Mouse (Mus musculus) right cerebral cortex, postnatal 4 days (tissue): ENCODE results near the gene Daw1.

Experiments
- DNase-seq: peaks from one replicate; pipeline ENCODE4 v3.0.0-alpha.2; 2022

The Daw1 gene

GRCm38 (mm10) chr1:83159603-83160002 is at the start of gene Daw1:
TSS of gene Daw1 (plus strand) at chr1:83159752.
- peak; percentile 85 for DNase-seq

GRCm38 (mm10) chr1:83110992-83111391 is 48.6 kb upstream of the Daw1 start:
- no peak for DNase-seq

- DNase-seq: no peak
These were observed 47.8 kb upstream of the Daw1 start for GRCm38 (mm10) chr1:83111726-83112125.

DNA sequence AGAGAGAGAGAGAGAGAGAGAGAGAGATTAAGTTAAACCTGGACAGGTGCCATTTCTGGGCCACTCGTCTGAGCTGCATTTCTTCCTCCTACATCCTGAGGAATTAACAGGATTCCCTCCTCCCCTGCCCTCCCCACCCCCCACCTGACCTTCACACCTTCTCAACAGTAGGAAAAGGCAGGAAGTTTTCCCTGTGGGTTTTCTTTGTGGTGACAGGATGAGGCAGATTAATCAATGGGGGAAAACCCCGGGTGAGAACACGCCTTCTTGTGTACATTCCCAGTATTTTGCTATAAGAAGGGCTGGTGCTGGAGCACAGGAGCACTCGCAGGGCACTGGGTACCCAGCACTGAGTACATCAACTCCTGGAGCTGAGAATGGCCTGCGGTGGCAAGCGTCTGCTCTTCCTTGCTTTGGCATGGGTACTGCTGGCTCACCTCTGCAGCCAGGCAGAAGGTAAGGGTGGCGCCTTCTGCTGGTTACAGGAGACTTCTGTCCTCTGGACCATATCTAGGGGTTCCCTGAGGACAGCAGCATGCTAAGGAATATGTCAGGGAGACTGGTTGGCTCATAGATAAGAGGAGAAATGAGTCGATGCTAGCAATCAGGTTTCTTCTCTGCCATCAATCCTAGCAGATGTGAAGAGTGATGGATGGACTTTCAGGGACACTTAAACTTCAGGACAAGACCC is 43.0 kb upstream of the Daw1 start, which contains the start of gene Ccl20:
Gene Ccl20, plus strand, starts transcription at position 320 of the 691 bp plus-strand sequence.
- DNase-seq: no peak

DNA sequence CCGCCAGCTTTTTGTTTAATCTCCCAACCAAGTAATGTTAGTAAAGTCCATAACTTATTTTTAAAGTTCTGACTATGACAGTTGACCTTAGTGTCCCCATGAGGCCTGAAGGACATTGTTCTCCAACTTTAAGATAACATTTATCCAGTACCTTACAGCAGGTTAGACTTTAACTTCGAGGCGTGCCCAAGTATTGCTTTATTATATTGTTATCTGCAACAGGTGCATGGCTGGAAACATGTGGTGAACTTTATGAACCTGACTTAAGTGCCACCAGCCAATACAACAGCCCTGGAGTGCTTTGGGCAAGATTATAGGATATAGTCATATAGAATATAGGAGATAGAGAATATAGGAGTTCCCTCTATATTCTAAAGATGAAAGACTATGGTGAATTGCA is 42.3 kb upstream of the Daw1 start:
- DNase-seq: no peak

GRCm38 (mm10) chr1:83117661-83118060 is 41.9 kb upstream of the Daw1 start:
- no peak for DNase-seq

GRCm38 (mm10) chr1:83119903-83120302 is 39.6 kb upstream of the Daw1 start:
- DNase-seq: no peak

- DNase-seq: no peak
These were observed 39.2 kb upstream of the Daw1 start for GRCm38 (mm10) chr1:83120312-83120711.

DNA sequence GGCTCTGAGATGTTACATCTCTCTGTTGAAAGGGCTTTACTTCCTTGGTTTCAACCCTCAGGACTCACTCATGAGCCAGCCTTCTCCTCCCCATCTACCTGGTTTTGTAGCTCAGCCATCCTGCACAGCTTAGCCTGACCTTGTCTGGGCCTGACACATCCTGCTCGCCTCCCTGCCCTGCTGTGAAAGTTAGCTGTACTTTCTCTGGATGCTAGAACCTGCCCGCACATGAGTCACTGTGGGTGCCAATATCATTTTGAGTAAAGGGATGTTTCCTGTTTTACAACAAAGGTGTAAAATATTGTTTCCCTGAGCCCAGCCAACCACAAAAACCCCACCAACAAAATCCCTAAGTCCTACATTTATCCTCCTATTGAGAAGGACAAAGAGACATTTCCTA is 36.4 kb upstream of the Daw1 start:
- DNase-seq: no peak

GRCm38 (mm10) chr1:83135829-83136228 is 23.7 kb upstream of the Daw1 start:
- DNase-seq: no peak

DNA sequence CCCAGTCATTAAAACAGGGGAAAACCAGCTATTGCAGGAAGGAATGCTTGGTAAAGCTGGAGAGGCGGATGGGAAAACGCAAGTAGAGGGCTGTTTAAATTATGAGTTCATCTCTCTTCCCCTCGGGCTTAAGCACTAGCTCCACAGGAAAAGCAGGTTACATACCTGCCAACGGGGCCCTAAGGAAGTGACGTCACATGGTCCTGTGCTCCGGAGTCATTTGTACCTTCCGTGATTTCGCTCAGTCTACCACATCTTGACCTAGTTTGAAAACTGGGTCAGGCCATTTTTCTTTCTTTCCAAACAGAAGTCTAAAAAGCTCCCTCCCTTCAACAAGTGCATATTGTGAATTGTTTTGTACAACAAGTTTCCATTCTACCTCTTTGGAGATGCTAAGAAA is 21.7 kb upstream of the Daw1 start:
- no peak for DNase-seq

- no peak for DNase-seq
These were observed 20.8 kb upstream of the Daw1 start for GRCm38 (mm10) chr1:83138721-83139120.

GRCm38 (mm10) chr1:83141510-83141909 is 18.0 kb upstream of the Daw1 start:
- no peak for DNase-seq

DNA sequence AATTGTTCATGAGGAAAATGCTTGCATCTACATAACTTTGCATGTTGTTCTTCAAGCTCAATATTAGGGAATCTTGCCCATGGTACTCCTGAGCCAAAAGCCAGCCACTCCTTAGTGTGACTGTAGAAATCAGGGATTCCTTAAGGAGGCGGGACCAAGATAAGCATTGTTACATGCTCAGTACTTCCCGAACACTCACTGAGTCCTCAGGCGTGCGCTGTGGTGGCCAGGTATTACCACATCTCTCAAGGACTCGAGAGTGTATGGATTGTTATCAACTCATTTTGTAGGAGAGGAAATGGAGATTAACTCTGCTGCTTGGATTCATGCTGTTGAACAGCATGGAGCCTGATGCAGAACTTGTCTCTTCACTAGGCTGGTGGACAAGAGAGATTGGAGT is 17.5 kb upstream of the Daw1 start:
- DNase-seq: no peak

DNA sequence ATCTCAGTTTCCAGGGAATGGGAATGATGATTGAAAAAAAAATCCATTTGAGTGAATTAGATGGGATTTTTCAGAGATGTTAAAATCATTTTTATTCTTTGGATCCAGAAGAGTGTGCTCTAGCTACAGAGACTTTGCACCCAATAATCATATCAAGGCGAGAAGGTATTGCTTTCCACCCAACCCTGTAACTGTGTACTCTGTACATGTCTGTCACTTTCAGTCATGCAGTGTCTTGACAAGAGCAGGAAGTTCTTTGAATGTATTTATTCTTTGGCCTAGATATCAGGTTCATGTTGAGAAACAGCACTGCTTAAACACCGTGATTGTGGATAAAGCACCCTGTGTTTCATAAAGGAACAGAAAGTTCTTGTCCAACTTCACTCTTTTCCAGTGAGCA is 13.0 kb upstream of the Daw1 start:
- no peak for DNase-seq

GRCm38 (mm10) chr1:83150227-83150626 is 9.3 kb upstream of the Daw1 start:
- no peak for DNase-seq

DNA sequence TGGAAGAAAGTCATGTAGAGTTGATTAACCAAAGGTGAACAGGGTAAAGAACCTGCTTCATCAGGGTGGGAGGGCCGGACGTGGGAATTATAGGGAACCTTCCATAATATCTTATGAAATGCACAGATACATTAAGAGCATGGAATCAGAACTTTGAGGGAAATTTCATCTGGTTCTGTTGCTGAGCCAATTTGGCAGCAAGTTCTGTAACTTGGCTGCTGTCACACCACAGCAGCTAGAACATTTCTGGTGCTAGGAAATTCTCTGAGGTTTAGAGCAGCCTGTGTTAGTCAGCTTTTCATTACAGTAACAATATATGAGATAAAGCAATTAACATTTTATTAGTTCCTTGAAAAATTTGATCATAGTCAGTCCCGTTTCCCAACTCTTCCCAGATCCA is 6.6 kb upstream of the Daw1 start:
- DNase-seq: no peak

- no peak for DNase-seq
These were observed 2.7 kb upstream of the Daw1 start for GRCm38 (mm10) chr1:83156876-83157275.

DNA sequence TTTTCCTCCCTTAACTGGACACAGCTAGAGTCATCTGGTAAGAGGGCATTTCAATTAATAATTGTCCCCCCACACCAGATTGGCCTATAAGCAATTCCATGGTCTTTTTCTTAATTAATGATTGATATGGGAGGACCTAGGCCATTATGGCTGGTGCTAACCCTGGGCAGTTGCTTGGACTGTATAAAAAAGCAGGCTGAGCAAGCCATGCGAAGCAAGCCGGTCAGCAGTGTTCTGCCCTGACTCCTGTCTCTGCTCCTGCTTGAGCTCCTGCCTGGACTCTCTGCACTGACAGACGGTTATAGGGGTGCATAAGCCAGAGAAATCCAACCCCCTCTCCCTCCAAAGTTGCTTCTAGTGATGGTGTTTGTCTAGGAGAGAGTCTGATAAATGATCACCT is 2.1 kb downstream of the Daw1 start:
- DNase-seq: no peak

DNA sequence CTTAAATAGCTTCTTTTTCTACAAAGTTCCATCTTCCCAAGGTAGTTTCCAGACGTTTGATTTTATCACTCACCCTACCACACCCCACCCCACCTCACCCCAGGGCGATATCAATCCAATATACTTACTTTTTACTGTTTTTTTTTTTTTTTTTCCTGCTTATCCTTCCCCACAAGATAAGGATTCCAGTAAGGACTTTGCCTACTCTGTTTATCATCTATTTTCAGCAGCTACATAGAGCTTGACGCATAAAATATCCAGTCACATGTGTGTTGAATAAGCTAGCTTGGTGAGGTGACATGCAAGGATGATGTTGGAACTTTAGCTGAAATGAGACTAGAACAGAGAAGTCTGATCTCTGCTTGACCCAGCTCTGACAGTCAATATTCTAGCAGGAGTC is 4.5 kb downstream of the Daw1 start:
- DNase-seq: no peak

DNA sequence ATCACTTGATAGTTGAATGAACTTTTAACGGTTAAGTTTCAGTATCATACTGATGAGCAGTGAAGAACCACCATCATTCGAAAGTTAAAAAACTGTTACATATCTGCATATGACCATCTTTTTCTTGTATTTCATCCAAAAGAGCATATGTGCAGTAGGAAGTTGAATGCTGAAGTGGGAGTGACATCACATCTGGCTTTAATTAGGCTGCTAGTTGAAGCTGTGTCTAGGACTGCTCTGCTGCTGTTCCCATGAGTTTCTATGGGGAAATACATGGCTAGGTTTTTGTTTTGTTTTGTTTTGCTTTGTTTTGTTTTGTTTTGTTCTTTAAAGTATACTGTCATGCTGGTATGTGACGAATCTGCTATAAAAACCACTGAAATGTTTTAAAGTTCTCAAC is 9.6 kb downstream of the Daw1 start:
- DNase-seq: no peak

DNA sequence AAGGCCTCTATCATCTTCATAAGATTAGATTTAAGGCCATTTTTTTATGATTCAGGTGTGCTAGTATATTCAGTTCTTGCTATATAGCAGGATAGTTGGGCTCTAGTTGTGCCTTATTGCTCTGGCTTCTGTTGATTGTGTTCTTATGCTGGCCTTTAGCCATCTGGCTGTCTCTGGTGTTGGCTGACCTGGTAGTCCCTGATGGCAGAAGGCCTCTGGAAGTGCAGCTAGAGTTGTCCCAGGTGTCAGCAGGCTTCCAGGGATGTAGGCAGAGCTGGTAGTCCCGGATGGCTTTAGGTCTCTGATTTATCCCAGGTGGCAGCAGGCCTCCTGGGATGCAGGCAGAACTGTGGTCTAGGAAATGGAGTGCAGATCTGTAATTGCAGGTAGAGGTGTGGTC is 16.4 kb downstream of the Daw1 start:
- no peak for DNase-seq

DNA sequence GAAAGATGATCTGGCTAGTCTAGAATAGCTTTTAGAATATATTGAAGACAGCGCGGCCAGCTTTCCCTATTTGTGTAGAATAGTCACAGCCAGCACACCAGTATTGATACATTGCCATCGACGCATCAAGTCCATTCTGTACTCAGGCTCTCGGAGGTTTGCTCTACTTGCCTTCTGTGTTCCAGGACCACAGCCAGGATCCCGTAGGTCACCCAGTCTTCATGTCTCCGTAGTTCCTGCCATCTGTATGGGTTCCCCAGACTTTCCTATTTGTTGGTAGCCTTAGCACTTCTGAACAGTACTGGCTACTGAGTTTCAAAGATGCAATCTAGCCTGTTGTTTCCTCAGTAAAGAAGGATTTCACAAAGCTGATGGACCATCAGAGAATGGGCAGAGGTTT is 20.0 kb downstream of the Daw1 start:
- DNase-seq: no peak

DNA sequence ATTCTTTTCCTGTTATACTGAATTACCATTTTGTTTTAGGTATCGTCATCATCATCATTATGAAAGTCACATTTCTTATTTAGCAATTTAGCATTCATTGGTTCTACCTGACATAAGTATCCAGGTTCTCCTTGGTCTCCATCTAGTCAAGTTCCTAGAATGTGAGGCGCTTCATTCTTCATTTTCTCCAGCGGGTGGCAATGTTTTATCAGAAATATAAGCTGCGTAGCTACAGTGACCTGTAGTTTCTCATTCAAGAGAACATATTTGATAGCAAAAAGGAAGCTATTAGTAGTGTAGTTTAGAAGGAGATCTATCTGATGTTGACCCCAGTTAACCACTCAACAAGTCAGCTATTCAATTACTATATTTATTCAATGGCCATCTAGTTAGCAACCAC is 21.9 kb downstream of the Daw1 start:
- no peak for DNase-seq

- DNase-seq: peak; percentile 62
These were observed 27.6 kb downstream of the Daw1 start for GRCm38 (mm10) chr1:83187154-83187553.
